Mouse (Mus musculus) testis, adult 2 months (tissue): ENCODE data around the gene Gnpnat1.

Source experiments
- CTCF ChIP-seq: fragments of 200-500 bp; IDR thresholded peaks from 2 replicates; pipeline ENCODE4 v1.5.1; 2012; ENCODE audit warnings: low read depth, mild to moderate bottlenecking, inconsistent platforms, low read length, moderate library complexity; ENCODE audit not compliant: control insufficient read depth, insufficient read depth, insufficient replicate concordance
- POLR2A ChIP-seq: fragments of 200-500 bp; IDR thresholded peaks from 2 replicates; pipeline ENCODE4 v1.6.1; 2012; ENCODE audit warnings: low read depth, mild to moderate bottlenecking, inconsistent platforms, low read length, moderate library complexity; ENCODE audit not compliant: control insufficient read depth

DNA sequence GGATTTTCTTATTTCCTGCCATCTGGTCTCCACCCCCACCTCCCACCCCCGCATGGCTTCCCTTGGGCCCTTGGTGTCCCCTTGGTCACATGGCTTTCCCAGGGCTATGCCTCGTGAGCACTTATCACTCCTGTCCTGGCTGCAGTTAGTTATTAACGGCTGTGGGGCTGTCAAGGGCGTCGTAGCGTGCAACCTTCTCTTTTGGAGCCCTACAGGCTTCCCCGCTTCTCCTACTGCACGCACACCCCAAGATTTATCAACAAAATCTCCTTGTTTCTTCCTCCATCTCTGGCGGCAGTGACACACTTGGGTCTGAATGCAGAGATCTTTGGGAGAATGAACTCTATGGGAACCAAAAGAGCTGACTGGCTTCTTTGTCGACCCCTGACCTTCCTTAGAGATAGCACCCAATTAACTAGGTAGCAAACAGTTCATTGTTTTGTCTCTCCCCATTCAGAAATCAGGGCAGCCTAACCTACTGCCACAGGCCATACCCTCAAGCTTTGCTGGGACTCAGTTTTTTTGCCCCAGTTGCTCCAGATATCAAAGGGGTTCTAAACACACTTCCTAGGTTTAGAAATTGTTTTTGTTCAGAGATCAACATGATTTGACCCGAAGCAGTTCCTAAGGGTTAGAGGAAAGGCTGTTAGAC is 48.3 kb upstream of the Gnpnat1 start:
- TF ChIP-seq POLR2A: no peak
- TF ChIP-seq CTCF: no peak
